Mouse (Mus musculus) stomach, postnatal 0 days (tissue): ENCODE measurements at regions not wholly inside any gene's neighbourhood (a gene's known extent, or its start where the extent isn't known, plus 50 kb on each side); places are given as distances from the start of the nearest gene placed in this dataset.

Experiments
- CTCF ChIP-seq: IDR thresholded peaks from 2 replicates; pipeline ENCODE4 v1.5.1; 2016; ENCODE audit warnings: antibody characterized with exemption, low read depth, mild to moderate bottlenecking, moderate library complexity
- EP300 ChIP-seq: optimal IDR thresholded peaks from 2 replicates; pipeline ENCODE3; 2016; ENCODE audit warnings: antibody characterized with exemption

DNA sequence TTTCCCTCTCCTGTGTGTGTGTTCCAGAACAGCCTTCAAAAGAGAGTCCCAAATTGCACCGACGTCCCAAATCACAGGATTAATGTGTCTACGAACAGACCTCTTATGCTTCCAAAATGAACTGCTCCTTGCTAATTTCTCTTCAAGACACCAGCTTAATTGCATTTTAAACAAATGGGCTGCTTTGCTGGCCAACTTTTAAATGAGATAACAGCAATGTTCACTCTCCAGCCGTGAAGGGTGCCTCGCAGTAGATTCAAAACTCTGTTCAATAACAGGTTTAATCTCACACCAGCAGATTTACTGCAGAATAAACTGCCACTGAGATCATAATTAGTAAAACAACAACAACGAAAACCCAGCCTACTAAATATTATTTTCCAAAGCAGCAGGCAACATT lies 957.8 kb downstream of the Adgrl2 start:
- TF ChIP-seq CTCF (no peak), EP300 (no peak)
